Mouse (Mus musculus): ENCODE measurements around the gene Lrrc8e.

Lrrc8e gene

DNA sequence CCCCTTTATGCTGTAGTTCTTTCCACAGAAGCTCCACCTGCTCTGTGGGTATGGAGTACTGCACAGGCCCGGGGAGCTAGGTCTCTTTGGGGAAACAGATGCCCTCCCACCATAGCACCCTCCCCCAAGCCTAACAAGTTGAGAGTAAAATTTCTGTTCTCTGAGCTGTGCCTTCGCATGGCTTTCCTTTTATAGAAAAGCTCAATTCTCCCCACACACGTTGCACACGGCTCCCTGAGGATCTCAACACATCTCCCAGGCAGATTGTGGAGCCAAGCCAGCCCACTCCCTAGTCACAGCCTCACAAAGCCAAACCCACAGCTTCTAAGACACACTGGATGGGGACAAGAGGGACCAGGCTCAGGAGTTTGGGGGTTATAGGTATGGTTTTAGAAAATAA, 30.3 kb downstream of the Lrrc8e start:
- in situ Hi-C loops (cut with MboI, MseI), result loop anchor here (5.0 to 10.0 kb wide), 4 partner anchors 65 to 762 kb away; partner anchors contain the start of genes Evi5l and Zfp358

DNA sequence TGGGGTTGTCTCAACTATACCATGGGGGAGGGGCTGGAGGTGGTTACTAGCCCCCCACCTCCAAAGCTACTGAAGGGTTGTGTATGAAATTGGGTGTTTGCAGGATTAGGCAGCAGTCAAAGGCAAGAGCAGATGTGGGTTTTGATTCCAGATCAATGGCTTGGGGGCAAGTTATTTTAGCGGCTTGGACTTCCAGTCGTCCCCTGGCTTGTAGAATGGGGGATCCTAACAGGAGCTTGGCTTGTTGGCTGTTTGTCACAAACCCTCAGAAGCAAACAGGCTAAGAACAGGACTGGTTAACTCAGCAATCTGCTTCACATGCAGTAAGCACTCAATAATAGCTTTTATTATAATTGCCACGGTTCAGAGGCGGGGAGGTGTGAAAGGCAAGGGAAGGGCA, 30.7 kb downstream of the Lrrc8e start:
- in situ Hi-C loops (cut with MboI, MseI), result loop anchor here (5.0 to 10.0 kb wide), 4 partner anchors 65 to 763 kb away; partner anchors contain the start of genes Evi5l and Zfp358

DNA sequence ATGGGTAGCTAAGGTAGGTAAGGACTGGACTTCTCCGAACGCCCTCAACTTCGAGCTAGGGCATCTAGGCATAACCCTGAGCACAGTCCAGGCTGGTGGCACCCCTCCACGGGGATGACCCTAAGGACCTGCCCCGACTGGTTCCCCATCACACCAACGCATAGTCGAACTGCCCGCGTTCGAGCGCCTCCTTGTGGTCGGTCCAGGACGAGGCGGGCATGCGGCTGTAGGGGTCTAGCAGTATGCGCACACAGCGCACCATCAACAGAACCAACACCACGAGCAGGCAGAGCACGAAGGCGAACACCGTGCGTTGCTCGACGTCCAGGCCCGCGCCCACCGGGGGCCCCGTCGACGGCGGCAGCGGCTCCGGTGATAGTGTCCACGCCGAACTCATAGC, 31.6 kb downstream of the Lrrc8e start:
- in situ Hi-C loops (cut with MboI, MseI), result loop anchor here (5.0 to 10.0 kb wide), 4 partner anchors 64 to 763 kb away; partner anchors contain the start of genes Evi5l and Zfp358

DNA sequence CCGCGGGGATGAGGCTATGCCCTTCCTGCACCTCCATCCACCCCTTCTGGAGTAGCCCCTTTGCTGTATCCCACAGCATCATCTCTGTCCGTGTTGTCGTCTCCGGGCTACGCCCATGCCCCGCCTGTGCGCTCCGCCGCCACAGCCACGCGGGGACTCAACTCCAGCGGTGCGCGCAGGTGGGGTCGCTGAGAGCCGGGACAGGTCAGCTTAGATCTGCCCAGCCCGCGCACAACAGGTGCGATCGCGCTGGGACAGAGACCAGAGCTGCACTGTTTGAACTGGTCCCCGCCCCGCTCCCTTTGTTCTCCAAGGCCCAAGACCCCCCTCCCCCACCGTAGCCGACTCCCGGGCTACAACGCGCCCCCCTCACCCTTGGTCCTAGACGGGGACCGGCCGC, 32.1 kb downstream of the Lrrc8e start:
- in situ Hi-C loops (cut with MboI, MseI), result loop anchor here (5.0 to 10.0 kb wide), 4 partner anchors 64 to 764 kb away; partner anchors contain the start of genes Evi5l and Zfp358

DNA sequence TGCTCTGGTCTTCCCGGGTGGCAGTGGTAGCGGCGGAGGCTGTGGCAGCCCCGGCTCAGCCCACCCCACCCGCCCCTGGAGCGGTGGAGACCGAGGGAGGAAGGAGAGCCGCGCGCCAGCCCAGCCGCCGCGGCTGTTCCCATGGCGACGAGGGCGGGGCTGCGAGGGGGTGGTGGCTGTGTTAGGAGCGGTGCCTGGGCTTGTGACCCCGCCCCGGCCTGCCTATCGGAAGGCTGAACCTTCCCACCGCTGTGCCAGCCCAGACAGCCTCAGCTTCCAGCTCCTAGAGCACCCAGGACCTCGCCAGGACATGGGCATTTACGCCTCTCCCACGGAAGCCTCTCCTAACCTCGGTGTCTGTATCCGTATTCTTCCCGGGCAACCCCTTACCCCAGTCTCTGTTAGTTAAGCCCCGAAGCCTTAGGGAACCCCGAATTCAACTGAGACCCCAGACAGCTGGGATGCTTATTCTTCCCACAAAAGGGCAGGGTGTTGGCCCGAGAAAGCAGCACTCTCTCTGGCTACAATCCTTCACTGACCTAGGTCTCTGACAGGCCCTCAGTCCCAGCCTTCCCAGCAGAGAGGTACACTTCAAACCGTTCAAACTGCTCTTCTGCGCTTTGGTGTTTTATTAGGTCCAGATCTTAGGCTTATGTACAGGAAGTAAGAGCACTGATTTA, 32.6 kb downstream of the Lrrc8e start, which contains the start of gene Ctxn1:
Gene Ctxn1 (minus strand): TSS at position 150 of the 680 bp plus-strand sequence.
- in situ Hi-C loops (cut with MboI, MseI), result loop anchor here (5.0 to 10.0 kb wide), 4 partner anchors 63 to 764 kb away; partner anchors contain the start of genes Evi5l and Zfp358

DNA sequence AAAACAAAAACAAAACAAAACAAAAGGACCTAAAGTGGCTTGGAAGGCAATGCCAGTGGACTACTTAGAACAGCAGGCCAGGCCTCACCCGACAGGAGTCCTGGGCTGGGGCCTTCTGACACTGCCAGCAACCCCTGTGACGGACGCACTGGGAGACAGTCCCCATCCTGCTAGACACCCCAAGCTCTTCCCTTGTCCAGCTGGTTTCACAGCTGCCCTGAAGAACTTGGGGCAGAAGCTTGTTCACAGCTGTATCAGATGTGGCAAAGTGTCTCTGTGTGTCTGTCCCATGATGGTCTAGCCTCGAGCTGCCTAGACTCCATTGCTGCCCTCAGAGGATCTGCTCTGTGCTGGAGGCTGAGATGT, 33.2 kb downstream of the Lrrc8e start:
- in situ Hi-C loops (cut with MboI, MseI), result loop anchor here (5.0 to 10.0 kb wide), 4 partner anchors 63 to 765 kb away; partner anchors contain the start of genes Evi5l and Zfp358

DNA sequence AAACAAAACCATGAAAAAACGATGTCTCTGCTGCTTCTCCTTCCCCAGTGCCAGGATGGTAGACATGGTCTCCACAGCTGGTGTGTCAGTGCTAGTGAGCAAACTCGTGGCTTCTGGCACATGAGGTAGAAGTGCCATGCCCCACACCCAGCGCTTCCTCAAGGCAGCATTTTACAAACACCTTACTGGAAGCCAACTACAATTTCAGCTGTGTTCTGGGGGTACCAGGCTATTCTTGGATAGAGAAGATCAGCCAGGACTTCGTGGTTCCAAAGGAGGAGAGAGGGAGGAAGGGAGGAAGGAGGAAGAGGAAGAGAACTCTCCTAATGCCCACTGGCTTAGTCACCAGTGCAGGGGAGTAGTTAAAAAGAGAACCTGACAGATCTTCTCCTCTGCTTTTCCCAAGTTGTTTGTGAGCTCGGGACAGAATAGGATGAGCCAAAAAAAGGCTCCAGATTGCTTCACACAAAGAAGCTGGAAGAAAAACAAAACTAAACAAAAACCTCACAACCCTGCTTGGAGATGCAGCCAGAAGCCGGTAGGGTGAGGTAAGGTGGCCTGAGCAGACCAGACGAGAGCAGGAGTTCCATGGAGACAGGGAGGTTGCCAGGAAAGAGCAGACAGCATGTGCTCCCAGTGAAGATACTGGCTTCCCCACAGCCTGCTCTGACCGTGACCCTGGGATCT, 36.6 kb downstream of the Lrrc8e start:
- in situ Hi-C loops (cut with MboI, MseI), result no loop called here

DNA sequence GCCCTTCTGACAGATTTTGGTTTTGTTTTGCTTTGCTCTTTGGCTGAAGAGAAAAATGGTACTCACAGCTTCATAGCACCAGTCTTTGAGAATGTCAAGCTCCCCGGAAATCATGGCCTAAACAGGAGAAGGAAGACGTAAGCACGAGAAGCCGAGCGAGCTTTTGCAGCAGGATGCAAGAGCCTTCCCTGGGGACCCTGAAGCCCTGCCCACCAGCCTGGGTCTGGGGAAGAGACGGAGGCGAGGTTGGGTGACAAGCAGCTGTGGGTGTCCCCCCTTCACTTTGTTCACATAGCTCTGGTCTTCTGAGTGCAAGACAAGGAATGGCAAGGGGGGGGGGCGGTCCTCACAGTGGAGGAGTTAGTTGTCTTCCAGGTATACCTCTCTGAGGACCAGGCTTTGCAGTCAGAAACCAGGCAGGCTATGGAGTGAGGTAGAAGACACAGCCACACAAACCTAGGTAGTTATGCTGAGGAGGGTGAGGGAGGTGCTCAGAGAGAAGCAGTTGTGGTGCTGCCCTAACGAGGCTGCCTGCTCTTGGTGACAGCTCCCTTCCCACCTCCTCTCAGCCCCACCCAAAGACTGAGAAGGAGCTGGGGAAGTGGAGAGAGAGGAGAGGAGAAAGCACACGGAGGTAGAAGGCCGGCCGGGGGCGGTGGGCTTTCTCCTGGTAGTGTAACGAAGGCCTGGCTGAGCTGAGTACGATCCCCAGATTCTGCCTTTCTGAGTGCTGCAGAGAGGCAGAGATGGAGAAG, 38.7 kb downstream of the Lrrc8e start:
- in situ Hi-C loops (cut with MboI, MseI), result no loop called here

DNA sequence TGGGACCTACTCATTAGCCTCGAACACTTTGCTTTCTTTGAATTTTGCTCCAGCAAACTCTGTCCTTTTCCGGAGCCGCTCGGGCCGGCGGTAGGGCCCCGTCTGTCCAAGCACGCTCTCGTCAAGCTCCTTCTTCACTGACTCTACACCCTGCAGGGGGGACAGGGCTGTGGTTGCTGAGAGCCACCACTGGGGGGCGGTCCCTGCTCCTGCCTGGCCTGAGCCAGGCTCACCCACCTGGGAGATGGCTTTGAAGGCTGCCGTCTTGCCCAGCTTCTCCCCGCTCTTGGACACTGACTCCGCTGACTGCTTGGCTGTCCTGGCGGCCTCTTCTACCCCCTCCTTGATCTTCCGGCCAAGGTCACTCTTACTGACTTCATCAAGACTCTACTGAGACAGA, 41.0 kb downstream of the Lrrc8e start:
- in situ Hi-C loops (cut with MboI, MseI), result no loop called here

DNA sequence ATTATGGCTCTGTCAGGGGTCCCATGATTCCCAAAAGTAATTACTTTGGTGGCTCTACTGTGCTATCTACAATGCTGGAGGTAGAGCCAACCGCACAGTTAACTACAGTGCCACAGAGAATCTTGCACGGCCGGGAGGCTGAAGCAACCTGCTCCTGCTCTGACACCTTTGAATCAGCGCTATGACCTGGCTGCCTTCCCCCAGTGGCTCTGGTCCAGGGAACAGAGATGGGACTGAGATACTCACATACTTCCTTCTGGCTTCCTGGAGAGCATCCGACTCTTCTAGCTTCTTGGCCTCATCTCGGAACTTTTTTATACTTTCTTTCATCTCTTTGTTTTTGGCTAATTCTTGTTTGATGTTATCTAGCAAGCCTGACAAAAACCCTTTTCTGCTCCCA, 43.0 kb downstream of the Lrrc8e start:
- in situ Hi-C loops (cut with MboI, MseI), result no loop called here

DNA sequence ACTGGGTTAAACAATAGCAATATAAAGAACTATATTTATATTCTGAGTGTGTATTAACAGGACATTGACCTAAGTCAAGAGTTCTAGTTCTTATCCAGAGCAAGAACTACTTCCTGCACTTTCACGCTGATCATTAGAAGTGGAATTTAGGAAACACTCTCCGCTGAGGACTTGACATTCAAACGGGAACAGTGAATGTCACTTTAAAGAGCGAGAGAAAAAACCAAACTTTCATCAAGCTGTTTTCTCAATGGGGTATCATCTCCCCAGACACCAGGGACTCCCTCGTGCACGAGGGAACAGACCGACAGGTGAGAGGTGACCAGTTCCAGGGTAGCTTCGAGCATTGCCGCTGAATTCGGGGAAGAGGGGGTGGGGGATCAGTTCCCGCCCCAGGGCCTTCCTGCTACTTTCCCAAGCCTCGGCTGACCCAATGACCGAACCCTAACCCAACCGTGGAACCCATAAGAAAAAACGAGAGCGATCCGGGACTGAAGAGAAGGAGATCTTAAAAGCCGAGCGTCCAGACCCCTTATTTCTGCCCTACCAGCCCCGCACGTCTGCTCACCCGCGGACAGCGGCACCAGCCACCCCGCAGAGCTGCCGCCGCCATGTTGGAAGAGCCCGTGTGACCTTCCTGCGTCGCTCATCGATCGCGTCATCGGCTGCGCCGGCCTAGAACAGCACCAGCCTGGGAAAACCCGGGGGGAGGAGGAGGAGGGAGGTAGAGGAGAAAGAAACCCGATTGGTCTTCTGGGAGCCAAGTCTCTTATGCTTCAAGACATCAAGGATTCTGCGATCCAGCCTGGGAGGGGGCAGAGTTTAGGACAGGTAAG, 48.9 kb downstream of the Lrrc8e start, which contains the start of gene Timm44:
Gene Timm44 (minus strand): TSS at position 639 of the 836 bp plus-strand sequence.
- in situ Hi-C loops (cut with MboI, MseI), result loop anchor here (5.0 kb wide), 1 partner anchor 87 kb away; no protein-coding TSS in a partner anchor

DNA sequence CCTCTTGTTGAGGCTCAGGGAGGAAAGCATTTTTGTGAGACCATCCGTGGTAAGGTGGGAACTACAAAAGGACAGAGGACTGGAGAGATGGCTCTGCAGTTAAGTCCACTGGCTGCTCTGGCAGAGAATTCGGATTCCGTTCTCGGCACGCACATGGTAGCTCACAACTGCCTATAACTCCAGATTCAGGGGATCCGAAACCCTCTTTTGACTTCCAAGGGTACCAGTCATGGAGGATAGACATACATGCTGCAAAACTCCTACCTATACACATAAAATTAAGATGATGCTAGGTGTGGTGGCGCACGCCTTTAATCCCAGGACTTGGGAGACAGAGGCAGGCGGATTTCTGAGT, 49.5 kb downstream of the Lrrc8e start:
- in situ Hi-C loops (cut with MboI, MseI), result loop anchor here (5.0 kb wide), 1 partner anchor 86 kb away; no protein-coding TSS in a partner anchor
